Mouse (Mus musculus): ENCODE measurements around the gene Pdlim7. TPM values are rescaled to one million over a fixed set of nuclear protein-coding genes. Genes with fewer than 3 reads are reported as not detected.
A peak's percentile ranks its signal among the peaks of the same experiment; 100 is the strongest.

Gene Pdlim7
- total RNA-seq (2012; rRNA removed) (12.3 and 15.7 TPM in 2 replicates), polyA plus RNA-seq (2012; ENCODE audit: insufficient read depth in 1 of 2, insufficient read length in 2 of 2, low read depth in 1 of 2, low replicate concordance in 2 of 2, missing spikeins in 1 of 2) (10 to 100 TPM in 1 of 2 experiments, not detected in 1; 40.6 TPM)

DNA sequence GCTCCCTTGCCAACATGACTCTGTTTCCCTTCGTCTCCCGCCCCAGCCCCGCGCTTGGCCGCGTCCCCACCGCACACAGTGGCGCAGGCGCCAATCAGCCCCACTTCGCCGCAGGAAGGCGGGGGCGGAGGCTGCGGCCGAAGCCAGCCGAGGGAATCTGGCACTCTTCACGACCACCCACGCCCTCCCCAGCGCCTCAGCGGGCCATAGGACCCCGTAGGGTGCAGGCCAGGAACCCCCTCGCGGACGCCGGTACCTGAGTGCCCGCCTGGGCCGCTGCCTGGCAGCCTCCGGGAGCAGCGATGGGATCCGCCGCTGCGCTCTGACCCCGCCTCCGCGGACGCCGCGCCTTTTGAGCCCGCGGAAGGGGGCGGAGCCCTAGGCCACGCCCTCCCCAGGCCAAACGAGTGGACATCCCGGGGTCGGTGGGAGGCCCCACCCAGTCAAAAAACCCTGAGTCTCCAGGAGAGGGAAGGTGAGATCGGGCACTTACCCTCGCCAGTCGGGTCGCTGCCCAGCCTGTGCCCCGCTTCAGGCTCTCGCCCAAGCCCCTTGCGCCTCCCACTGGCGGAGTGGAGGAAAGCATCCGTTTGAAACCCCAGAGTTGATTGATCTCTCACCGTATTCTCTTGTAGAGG lies at the start of gene Pdlim7:
TSS of gene Pdlim7 (minus strand) at position 566 of the 638 bp plus-strand sequence.
- Histone ChIP-seq H3K9me3 (replicated peaks; ENCODE audit: insufficient read depth, low read length) (no peaks in the 10 kb centered on the region), H3K27ac (ENCODE audit: control insufficient read depth, low read depth, low read length) (peak within 1 kb of the TSS; percentile 78), H3K4me1 (ENCODE audit: control insufficient read depth in 1 of 2, insufficient read depth in 2 of 2, low read length in 2 of 2) (peaks cover 27 to 32% of the 10 kb centered on the region in 2 experiments), H3K36me3 (ENCODE audit: control insufficient read depth in 1 of 2, insufficient read depth in 2 of 2, low read length in 2 of 2) (peaks cover 0 to 27% of the 10 kb centered on the region in 2 experiments; a peak in 2 of 4 replicates), H3K79me2 (ENCODE audit: control insufficient read depth, insufficient read depth, low read length, poor library complexity) (peaks cover 6% of the 10 kb centered on the region), H3K9ac (ENCODE audit: control insufficient read depth, low read depth, low read length, poor library complexity, severe bottlenecking) (peak within 1 kb of the TSS; percentile 77), H3K27me3 (ENCODE audit: control insufficient read depth in 1 of 2, insufficient read depth in 2 of 2, low read length in 2 of 2) (no peaks in the 10 kb centered on the region), H3K4me3 (ENCODE audit: control insufficient read depth in 1 of 2, insufficient read depth in 1 of 2, low read depth in 2 of 2, low read length in 2 of 2) (peak within 1 kb of the TSS; percentile 63 to 81)
- DNase-seq (ENCODE audit: low read depth, low spot score) = peak; percentile 80
- peak; percentile 72; the same call in 1 of the 2 replicates for TF ChIP-seq POLR2AphosphoS2 (IDR thresholded peaks at IDR 0.05; ENCODE audit: low read length)
- TF ChIP-seq ELF1 (IDR thresholded peaks at IDR 0.05; ENCODE audit: low read depth, low read length) = no peak
- 0 out of 2 replicates have a peak, but pooled peaks have one; percentile 12 for TF ChIP-seq USF1 (IDR thresholded peaks at IDR 0.05; ENCODE audit: low read depth, low read length)
- peak; percentile 87 to 95 for TF ChIP-seq POLR2A (IDR thresholded peaks at IDR 0.05; ENCODE audit: control insufficient read depth in 1 of 2, insufficient read depth in 1 of 2, low read depth in 1 of 2, low read length in 2 of 2, poor library complexity in 1 of 2)
- peak; percentile 83 to 85 (median 85) for TF ChIP-seq CTCF (IDR thresholded peaks at IDR 0.05 in 2 of 3, conservative IDR thresholded peaks at IDR 0.05 in 1 of 3; ENCODE audit: control insufficient read depth in 1 of 3, insufficient read depth in 1 of 3, low read depth in 2 of 3, low read length in 3 of 3, poor library complexity in 1 of 3, severe bottlenecking in 1 of 3)
- no peak for TF ChIP-seq JUND (IDR thresholded peaks at IDR 0.05; ENCODE audit: low read depth, low read length)
- TF ChIP-seq HCFC1 (IDR thresholded peaks at IDR 0.05; ENCODE audit: low read depth, low read length) = peak; percentile 18; the same call in 1 of the 2 replicates
- peak; percentile 60 for TF ChIP-seq NRF1 (IDR thresholded peaks at IDR 0.05; ENCODE audit: insufficient read depth, low read depth, low read length, poor library complexity, severe bottlenecking)
- TF ChIP-seq ZC3H11A (IDR thresholded peaks at IDR 0.05; ENCODE audit: low read depth, low read length) = 0 out of 2 replicates have a peak, but pooled peaks have one; percentile 32
- TF ChIP-seq CHD1 (IDR thresholded peaks at IDR 0.05; ENCODE audit: low read depth, low read length) = no peak
- no peak for TF ChIP-seq KAT2A (conservative IDR thresholded peaks at IDR 0.05; ENCODE audit: low read depth, low read length)
- no peak for TF ChIP-seq RCOR1 (IDR thresholded peaks at IDR 0.05; ENCODE audit: low read depth, low read length)
- no peak for TF ChIP-seq MEF2A (IDR thresholded peaks at IDR 0.05; ENCODE audit: extremely low read depth, insufficient replicate concordance, low read depth, low read length, poor library complexity, severe bottlenecking)
- 0 out of 4 replicates have a peak, but pooled peaks of 1 of the 2 experiments have one; percentile 21 for TF ChIP-seq EP300 (IDR thresholded peaks at IDR 0.05; ENCODE audit: low read depth in 1 of 2, low read length in 2 of 2)
- TF ChIP-seq RAD21 (IDR thresholded peaks at IDR 0.05; ENCODE audit: low read depth, low read length) = peak; percentile 59
- TF ChIP-seq ZKSCAN1 (IDR thresholded peaks at IDR 0.05; ENCODE audit: low read depth, low read length) = no peak
- TF ChIP-seq NELFE (IDR thresholded peaks at IDR 0.05; ENCODE audit: low read depth, low read length) = peak; percentile 94
- no peak for TF ChIP-seq GATA1 (IDR thresholded peaks at IDR 0.05; ENCODE audit: low read depth, low read length)
- no peak for TF ChIP-seq E2F4 (IDR thresholded peaks at IDR 0.05; ENCODE audit: borderline replicate concordance, low read depth, low read length)
- no peak for TF ChIP-seq TCF12 (IDR thresholded peaks at IDR 0.05; ENCODE audit: low read depth, low read length)
- no peak for TF ChIP-seq USF2 (IDR thresholded peaks at IDR 0.05; ENCODE audit: borderline replicate concordance in 1 of 2, insufficient read depth in 1 of 2, low read depth in 1 of 2, low read length in 2 of 2)
- no peak for TF ChIP-seq POLR2AphosphoS5 (IDR thresholded peaks at IDR 0.05; ENCODE audit: borderline replicate concordance, low read depth, low read length)
- TF ChIP-seq GABPA (IDR thresholded peaks at IDR 0.05; ENCODE audit: low read depth, low read length) = no peak
- no peak for TF ChIP-seq CHD2 (IDR thresholded peaks at IDR 0.05; ENCODE audit: low read length)
- no peak for TF ChIP-seq MYB (IDR thresholded peaks at IDR 0.05; ENCODE audit: low read depth, low read length)
- TF ChIP-seq MAFK (IDR thresholded peaks at IDR 0.05; ENCODE audit: borderline replicate concordance, low read depth, low read length) = no peak
- TF ChIP-seq UBTF (IDR thresholded peaks at IDR 0.05; ENCODE audit: borderline replicate concordance, insufficient read depth, low read depth, low read length) = no peak
- peak; percentile 77 for TF ChIP-seq SMC3 (IDR thresholded peaks at IDR 0.05; ENCODE audit: low read depth, low read length)
- no peak for TF ChIP-seq BHLHE40 (IDR thresholded peaks at IDR 0.05; ENCODE audit: borderline replicate concordance, low read depth, low read length)
- TF ChIP-seq TAL1 (IDR thresholded peaks at IDR 0.05; ENCODE audit: low read length) = no peak
- TF ChIP-seq MXI1 (IDR thresholded peaks at IDR 0.05; ENCODE audit: low read depth, low read length) = 0 out of 2 replicates have a peak, but pooled peaks have one; percentile 16
- TF ChIP-seq ETS1 (IDR thresholded peaks at IDR 0.05; ENCODE audit: low read depth, low read length) = no peak; the same call in 1 of the 2 replicates
- TF ChIP-seq MYC (IDR thresholded peaks at IDR 0.05; ENCODE audit: low read depth, low read length) = no peak
- no peak for TF ChIP-seq ZNF384 (IDR thresholded peaks at IDR 0.05; ENCODE audit: low read depth, low read length)
- peak; percentile 92 for TF ChIP-seq TBP (IDR thresholded peaks at IDR 0.05; ENCODE audit: low read depth, low read length)

All from MEL (cell line).